Mouse (Mus musculus) E14TG2a.4 (cell line): ENCODE measurements around the gene Pdilt.

Source experiments
- CTCF ChIP-seq: conservative IDR thresholded peaks from 2 replicates; pipeline ENCODE4 v1.5.1; 2014; ENCODE audit warnings: low read length
- NANOG ChIP-seq: IDR thresholded peaks from 2 replicates; pipeline ENCODE4 v1.6.1; 2014; ENCODE audit warnings: borderline replicate concordance, low read length, mixed read lengths

- TF ChIP-seq CTCF (no peak), NANOG (no peak)
These were observed 64.1 kb downstream of the Pdilt start, which contains the start of gene Gp2 for GRCm38 (mm10) chr7:119459185-119459584.
